Mouse (Mus musculus): ENCODE measurements at regions not wholly inside any gene's neighbourhood (a gene's known extent, or its start where the extent isn't known, plus 50 kb on each side); places are given as distances from the start of the nearest gene placed in this dataset.
A peak's percentile ranks its signal among the peaks of the same experiment; 100 is the strongest.

GRCm38 (mm10) chr9:111916684-111917535, 226.8 kb upstream of the Stac start:
- H3K9ac ChIP-seq (replicated peaks; ENCODE audit: low read depth, low read length), result no peak overlapping the region
- H3K27me3 ChIP-seq (ENCODE audit: control insufficient read depth, insufficient read depth, low read length), result no peaks in the 10 kb centered on the region
- 29% methylated on average over 17 of the region's 17 CpGs for WGBS
- no peaks in the 10 kb centered on the region for H3K36me3 ChIP-seq (ENCODE audit: control insufficient read depth, insufficient read depth, low read length)
- H3K27ac ChIP-seq (ENCODE audit: low read depth, low read length), result no peak overlapping the region
- no peaks in the 10 kb centered on the region for H3K4me1 ChIP-seq (ENCODE audit: control insufficient read depth, insufficient read depth, low read length)
- no peaks in the 10 kb centered on the region for H3K9me3 ChIP-seq (ENCODE audit: control insufficient read depth, low read length)
- 0 out of 2 replicates have a peak overlapping the region, but pooled peaks have one; percentile 21 for H3K4me2 ChIP-seq (ENCODE audit: low read depth, low read length)
- H3K4me3 ChIP-seq (ENCODE audit: low read depth, low read length), result no peak overlapping the region
- peak; percentile 73; the same call in 1 of the 2 replicates for ATAC-seq (ENCODE audit: low read depth)

GRCm38 (mm10) chr9:111908806-111909205, 218.7 kb upstream of the Stac start:
- H3K27ac ChIP-seq (ENCODE audit: low read depth, low read length), result no peak overlapping the region
- no peak for ATAC-seq (ENCODE audit: low read depth)
- H3K36me3 ChIP-seq (ENCODE audit: control insufficient read depth, insufficient read depth, low read length), result no peaks in the 10 kb centered on the region
- no peak overlapping the region for H3K4me3 ChIP-seq (ENCODE audit: low read depth, low read length)
- WGBS, result 63% methylated on average over 4 of the region's 4 CpGs
- no peak overlapping the region for H3K4me2 ChIP-seq (ENCODE audit: low read depth, low read length)
- no peak overlapping the region for H3K9ac ChIP-seq (replicated peaks; ENCODE audit: low read depth, low read length)
- H3K9me3 ChIP-seq (ENCODE audit: control insufficient read depth, low read length), result no peaks in the 10 kb centered on the region
- H3K4me1 ChIP-seq (ENCODE audit: control insufficient read depth, insufficient read depth, low read length), result no peaks in the 10 kb centered on the region
- H3K27me3 ChIP-seq (ENCODE audit: control insufficient read depth, insufficient read depth, low read length), result no peaks in the 10 kb centered on the region

- Histone ChIP-seq H3K9ac (replicated peaks; ENCODE audit: low read depth, low read length) (no peak overlapping the region), H3K27me3 (ENCODE audit: control insufficient read depth, insufficient read depth, low read length) (no peaks in the 10 kb centered on the region), H3K36me3 (ENCODE audit: control insufficient read depth, insufficient read depth, low read length) (no peaks in the 10 kb centered on the region), H3K4me2 (ENCODE audit: low read depth, low read length) (no peak overlapping the region), H3K27ac (ENCODE audit: low read depth, low read length) (no peak overlapping the region), H3K4me1 (ENCODE audit: control insufficient read depth, insufficient read depth, low read length) (no peaks in the 10 kb centered on the region), H3K9me3 (ENCODE audit: control insufficient read depth, low read length) (no peaks in the 10 kb centered on the region), H3K4me3 (ENCODE audit: low read depth, low read length) (no peak overlapping the region)
- ATAC-seq (ENCODE audit: low read depth), result no peak
Measured at GRCm38 (mm10) chr9:111900196-111900595, 210.0 kb upstream of the Stac start.

GRCm38 (mm10) chr9:111897626-111898025, 207.5 kb upstream of the Stac start:
- Histone ChIP-seq H3K4me3 (ENCODE audit: low read depth, low read length) (no peak overlapping the region), H3K9ac (replicated peaks; ENCODE audit: low read depth, low read length) (no peak overlapping the region), H3K9me3 (ENCODE audit: control insufficient read depth, low read length) (no peaks in the 10 kb centered on the region), H3K27ac (ENCODE audit: low read depth, low read length) (no peak overlapping the region), H3K4me2 (ENCODE audit: low read depth, low read length) (no peak overlapping the region), H3K4me1 (ENCODE audit: control insufficient read depth, insufficient read depth, low read length) (no peaks in the 10 kb centered on the region), H3K36me3 (ENCODE audit: control insufficient read depth, insufficient read depth, low read length) (no peaks in the 10 kb centered on the region), H3K27me3 (ENCODE audit: control insufficient read depth, insufficient read depth, low read length) (no peaks in the 10 kb centered on the region)
- ATAC-seq (ENCODE audit: low read depth), result no peak
- 76% methylated on average over 5 of the region's 5 CpGs for WGBS

GRCm38 (mm10) chr9:111879710-111880109, 189.6 kb upstream of the Stac start:
- Histone ChIP-seq H3K4me1 (ENCODE audit: control insufficient read depth, insufficient read depth, low read length) (no peaks in the 10 kb centered on the region), H3K27me3 (ENCODE audit: control insufficient read depth, insufficient read depth, low read length) (no peaks in the 10 kb centered on the region), H3K27ac (ENCODE audit: low read depth, low read length) (no peak overlapping the region), H3K9ac (replicated peaks; ENCODE audit: low read depth, low read length) (no peak overlapping the region), H3K4me3 (ENCODE audit: low read depth, low read length) (no peak overlapping the region), H3K9me3 (ENCODE audit: control insufficient read depth, low read length) (no peaks in the 10 kb centered on the region), H3K4me2 (ENCODE audit: low read depth, low read length) (no peak overlapping the region), H3K36me3 (ENCODE audit: control insufficient read depth, insufficient read depth, low read length) (no peaks in the 10 kb centered on the region)
- ATAC-seq (ENCODE audit: low read depth), result no peak
- WGBS, result 41% methylated on average over 2 of the region's 2 CpGs

GRCm38 (mm10) chr9:111876846-111877245, 186.7 kb upstream of the Stac start:
- ATAC-seq (ENCODE audit: low read depth), result no peak
- Histone ChIP-seq H3K9ac (replicated peaks; ENCODE audit: low read depth, low read length) (no peak overlapping the region), H3K36me3 (ENCODE audit: control insufficient read depth, insufficient read depth, low read length) (no peaks in the 10 kb centered on the region), H3K27ac (ENCODE audit: low read depth, low read length) (no peak overlapping the region), H3K27me3 (ENCODE audit: control insufficient read depth, insufficient read depth, low read length) (no peaks in the 10 kb centered on the region), H3K4me3 (ENCODE audit: low read depth, low read length) (no peak overlapping the region), H3K4me2 (ENCODE audit: low read depth, low read length) (no peak overlapping the region), H3K9me3 (ENCODE audit: control insufficient read depth, low read length) (no peaks in the 10 kb centered on the region), H3K4me1 (ENCODE audit: control insufficient read depth, insufficient read depth, low read length) (no peaks in the 10 kb centered on the region)
- WGBS, result 39% methylated on average over 5 of the region's 5 CpGs

GRCm38 (mm10) chr9:111870466-111870865, 180.3 kb upstream of the Stac start:
- Histone ChIP-seq H3K4me3 (ENCODE audit: low read depth, low read length) (no peak overlapping the region), H3K9me3 (ENCODE audit: control insufficient read depth, low read length) (no peaks in the 10 kb centered on the region), H3K27me3 (ENCODE audit: control insufficient read depth, insufficient read depth, low read length) (no peaks in the 10 kb centered on the region), H3K36me3 (ENCODE audit: control insufficient read depth, insufficient read depth, low read length) (no peaks in the 10 kb centered on the region), H3K4me2 (ENCODE audit: low read depth, low read length) (no peak overlapping the region), H3K9ac (replicated peaks; ENCODE audit: low read depth, low read length) (no peak overlapping the region), H3K4me1 (ENCODE audit: control insufficient read depth, insufficient read depth, low read length) (no peaks in the 10 kb centered on the region), H3K27ac (ENCODE audit: low read depth, low read length) (no peak overlapping the region)
- ATAC-seq (ENCODE audit: low read depth), result no peak
- WGBS, result 88% methylated on average over 7 of the region's 7 CpGs

GRCm38 (mm10) chr9:111869801-111870382, 179.7 kb upstream of the Stac start:
- H3K27ac ChIP-seq (ENCODE audit: low read depth, low read length), result no peak overlapping the region
- H3K9me3 ChIP-seq (ENCODE audit: control insufficient read depth, low read length), result no peaks in the 10 kb centered on the region
- 73% methylated on average over 4 of the region's 4 CpGs for WGBS
- no peak for ATAC-seq (ENCODE audit: low read depth)
- H3K4me2 ChIP-seq (ENCODE audit: low read depth, low read length), result no peak overlapping the region
- H3K36me3 ChIP-seq (ENCODE audit: control insufficient read depth, insufficient read depth, low read length), result no peaks in the 10 kb centered on the region
- no peaks in the 10 kb centered on the region for H3K27me3 ChIP-seq (ENCODE audit: control insufficient read depth, insufficient read depth, low read length)
- H3K4me1 ChIP-seq (ENCODE audit: control insufficient read depth, insufficient read depth, low read length), result no peaks in the 10 kb centered on the region
- H3K4me3 ChIP-seq (ENCODE audit: low read depth, low read length), result no peak overlapping the region
- no peak overlapping the region for H3K9ac ChIP-seq (replicated peaks; ENCODE audit: low read depth, low read length)

GRCm38 (mm10) chr9:111858051-111858450, 167.9 kb upstream of the Stac start:
- Histone ChIP-seq H3K4me1 (ENCODE audit: control insufficient read depth, insufficient read depth, low read length) (no peaks in the 10 kb centered on the region), H3K36me3 (ENCODE audit: control insufficient read depth, insufficient read depth, low read length) (no peaks in the 10 kb centered on the region), H3K27me3 (ENCODE audit: control insufficient read depth, insufficient read depth, low read length) (no peaks in the 10 kb centered on the region), H3K4me3 (ENCODE audit: low read depth, low read length) (no peak overlapping the region), H3K9ac (replicated peaks; ENCODE audit: low read depth, low read length) (no peak overlapping the region), H3K4me2 (ENCODE audit: low read depth, low read length) (no peak overlapping the region), H3K27ac (ENCODE audit: low read depth, low read length) (no peak overlapping the region), H3K9me3 (ENCODE audit: control insufficient read depth, low read length) (no peaks in the 10 kb centered on the region)
- 81% methylated on average over 2 of the region's 2 CpGs for WGBS
- ATAC-seq (ENCODE audit: low read depth), result no peak
